Mouse (Mus musculus): ENCODE data around the gene Pten. TPM values are rescaled to one million over a fixed set of nuclear protein-coding genes. Genes with fewer than 3 reads are reported as not detected.

Gene Pten
- polyA plus RNA-seq, 1 experiment from 2014 or later: 10.1 TPM

DNA sequence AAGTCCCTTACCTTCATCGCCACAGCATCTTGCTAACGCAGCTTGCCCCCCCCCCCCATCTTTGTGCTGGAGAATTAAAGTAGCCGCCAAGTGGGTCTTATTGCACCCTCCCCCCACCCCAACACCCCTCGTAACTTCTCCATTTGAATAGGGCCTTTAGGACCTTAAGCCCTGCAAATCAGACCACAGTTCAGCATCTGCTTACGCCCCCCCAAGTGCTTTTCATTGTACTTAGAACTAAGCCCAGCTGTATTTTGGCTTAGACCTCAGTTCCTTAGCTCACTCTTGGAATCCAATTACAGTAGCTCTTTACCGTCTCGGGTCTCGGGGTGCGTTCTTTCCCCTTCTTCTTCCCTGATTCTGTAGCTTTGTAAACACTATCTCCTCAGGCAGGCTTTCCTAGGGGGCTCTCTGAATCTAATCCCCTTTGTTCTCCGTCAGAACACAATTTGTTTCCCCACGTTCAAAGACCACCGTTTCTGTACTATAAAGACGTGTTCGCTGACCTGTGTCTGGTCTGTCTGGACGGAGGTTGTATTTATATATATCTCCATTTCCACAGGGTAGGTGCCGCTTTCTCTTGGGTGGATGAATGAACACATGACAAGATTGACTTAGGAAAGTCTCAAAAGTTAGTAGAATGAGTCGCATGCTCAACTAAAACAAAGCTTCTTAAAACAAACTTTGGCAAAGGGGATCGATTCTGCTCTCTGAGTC, 110.0 kb downstream of the Pten start:
- Histone ChIP-seq H3K27me3 (no peaks in the 10 kb centered on the region), H3K4me2 (replicated peaks) (peak overlapping the region; percentile 40), H3K4me1 (peaks cover 28% of the 10 kb centered on the region), H3K9me3 (replicated peaks) (no peaks in the 10 kb centered on the region), H3K36me3 (no peaks in the 10 kb centered on the region), H3K9ac (no peak overlapping the region), H3K27ac (replicated peaks) (no peak overlapping the region), H3K4me3 (replicated peaks) (peak overlapping the region; percentile 19)
- 8% methylated on average over 17 of the region's 18 CpGs for WGBS
- ATAC-seq (ENCODE audit: insufficient number of reproducible peaks, low FRiP score, low TSS enrichment, low read depth): no peak

GRCm38 (mm10) chr19:32868560-32868959, 111.3 kb downstream of the Pten start:
- ATAC-seq (ENCODE audit: insufficient number of reproducible peaks, low FRiP score, low TSS enrichment, low read depth): no peak
- WGBS: 55% methylated on average over 5 of the region's 5 CpGs

DNA sequence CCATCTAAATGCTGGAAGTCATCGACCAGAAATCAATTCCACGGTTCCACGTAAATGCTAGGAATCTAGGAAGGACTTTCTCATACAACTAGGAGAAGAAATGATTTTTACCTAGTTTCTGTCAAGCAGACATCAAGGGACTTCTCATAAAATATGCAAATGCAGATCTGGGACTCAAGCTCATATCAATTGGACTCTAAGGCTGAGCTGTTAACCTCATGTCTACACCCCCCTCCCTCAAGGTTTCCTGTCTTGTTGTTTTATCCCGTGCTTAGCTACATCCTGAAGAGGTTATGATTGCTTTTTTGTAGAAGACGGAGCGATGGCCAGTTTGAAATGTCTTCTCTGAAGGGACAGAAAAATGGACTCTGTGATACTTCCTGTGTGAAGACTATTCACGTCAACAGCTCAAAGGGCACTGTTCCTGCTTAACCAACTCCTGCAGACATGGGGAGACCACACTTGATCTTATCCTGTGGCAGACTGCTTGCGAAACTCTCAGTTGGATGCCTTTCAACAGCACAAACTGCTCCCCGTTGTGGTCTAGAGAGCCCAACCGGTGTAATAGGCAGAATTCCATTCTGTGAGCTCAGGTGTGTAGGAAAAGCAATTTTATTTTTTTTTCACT, 111.9 kb downstream of the Pten start:
- no peak overlapping the region for H3K4me2 ChIP-seq (replicated peaks)
- ATAC-seq (ENCODE audit: insufficient number of reproducible peaks, low FRiP score, low TSS enrichment, low read depth): no peak
- no peaks in the 10 kb centered on the region for H3K9me3 ChIP-seq (replicated peaks)
- H3K4me1 ChIP-seq: peaks cover 19% of the 10 kb centered on the region
- H3K27ac ChIP-seq (replicated peaks): no peak overlapping the region
- H3K9ac ChIP-seq: no peak overlapping the region
- H3K27me3 ChIP-seq: no peaks in the 10 kb centered on the region
- no peaks in the 10 kb centered on the region for H3K36me3 ChIP-seq
- 46% methylated on average over 10 of the region's 10 CpGs for WGBS
- H3K4me3 ChIP-seq (replicated peaks): no peak overlapping the region

More at GRCm38 (mm10) chr19:32868560-32868959, 111.3 kb downstream of the Pten start:
- H3K36me3 ChIP-seq: no peaks in the 10 kb centered on the region
- peaks cover 19% of the 10 kb centered on the region for H3K4me1 ChIP-seq
- H3K4me3 ChIP-seq (replicated peaks): no peak overlapping the region
- H3K27ac ChIP-seq (replicated peaks): no peak overlapping the region
- no peaks in the 10 kb centered on the region for H3K9me3 ChIP-seq (replicated peaks)
- H3K9ac ChIP-seq: no peak overlapping the region
- H3K27me3 ChIP-seq: no peaks in the 10 kb centered on the region
- H3K4me2 ChIP-seq (replicated peaks): no peak overlapping the region

DNA sequence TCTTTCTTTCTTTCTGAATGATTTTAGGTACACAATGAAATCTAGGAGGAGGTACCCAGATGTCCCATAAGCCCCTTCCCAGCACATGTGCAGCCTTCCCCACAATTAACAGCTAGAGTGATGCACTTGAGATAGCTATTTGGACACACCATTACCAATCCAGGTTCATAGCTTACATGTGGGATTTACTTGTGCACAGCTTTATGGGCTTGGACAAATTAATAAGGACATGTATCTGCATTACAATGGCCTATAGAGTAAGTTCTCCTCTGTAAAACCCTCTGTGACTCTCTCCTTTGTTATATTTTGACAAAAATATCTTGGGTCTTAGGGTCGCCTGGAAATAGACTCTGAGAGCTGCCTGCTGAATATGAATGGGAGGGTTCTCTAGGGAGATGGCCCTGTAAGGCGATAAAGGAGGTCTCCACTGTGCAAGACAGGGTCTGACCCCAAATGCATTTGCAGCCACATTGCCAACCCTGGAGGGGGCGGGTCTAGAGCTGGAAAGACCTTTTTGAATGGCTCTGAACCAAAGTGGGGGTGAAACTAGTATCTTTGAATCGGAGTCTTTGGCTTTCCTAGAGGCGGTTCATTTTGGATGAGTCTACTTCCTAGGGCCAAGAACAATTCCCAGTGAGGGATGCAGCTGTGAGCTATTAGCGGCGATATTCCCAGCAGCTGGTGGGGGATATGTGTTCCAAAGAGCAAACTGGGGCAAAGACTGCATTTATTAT, 116.8 kb downstream of the Pten start:
- Histone ChIP-seq H3K4me3 (replicated peaks) (no peak overlapping the region), H3K27ac (replicated peaks) (no peak overlapping the region), H3K36me3 (no peaks in the 10 kb centered on the region), H3K27me3 (no peaks in the 10 kb centered on the region), H3K4me1 (peaks cover 3% of the 10 kb centered on the region; the same call in 1 of the 2 replicates), H3K9ac (no peak overlapping the region), H3K4me2 (replicated peaks) (no peak overlapping the region), H3K9me3 (replicated peaks) (no peaks in the 10 kb centered on the region)
- 34% methylated on average over 7 of the region's 7 CpGs for WGBS
- 0 out of 2 replicates have a peak, but pooled peaks have one; percentile 24 for ATAC-seq (ENCODE audit: insufficient number of reproducible peaks, low FRiP score, low TSS enrichment, low read depth)

Other genes starting within 250 kb of the Pten start
- gene Papss2, start 161.7 kb upstream of the Pten start, polyA plus RNA-seq (2015; fragmentation: Nextera tagmentation; extraction: Ambion mirVana): 21.5 and 29.3 TPM in 2 replicates
- gene Atad1, start 17.7 kb upstream of the Pten start, polyA plus RNA-seq (2015; fragmentation: Nextera tagmentation; extraction: Ambion mirVana): 54.9 and 56.4 TPM in 2 replicates

All from embryonic facial prominence, embryonic 15.5 days (tissue).